46 mouse cellular contexts compared by ENCODE assay signal in the genomic region with DNA sequence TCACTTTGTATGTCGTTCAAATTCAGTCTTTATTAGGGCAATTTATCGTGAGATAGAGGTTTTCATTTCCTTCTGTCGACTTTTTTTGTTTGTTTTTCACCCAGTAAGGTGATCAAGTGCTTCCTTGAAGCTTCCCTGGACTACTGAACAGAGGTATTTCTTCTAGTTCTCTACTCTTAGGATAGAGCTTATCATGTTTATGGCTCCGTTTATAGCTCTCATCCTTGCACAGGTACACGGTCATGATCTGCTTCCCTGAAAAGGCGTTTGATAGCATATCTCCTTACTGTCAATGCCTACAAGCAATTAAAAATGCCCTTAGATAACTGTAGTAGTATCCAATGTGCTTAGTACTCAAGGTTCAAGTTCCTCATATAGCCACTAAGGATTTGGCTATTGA. TPM values are rescaled to one million over a fixed set of nuclear protein-coding genes. Genes with fewer than 3 reads are reported as not detected.
"Had no signal": no experiment of that assay in that cellular context is flagged by ENCODE, and none has a peak within 500 bp of the region (broad histone marks: within the 10 kb centered on the region; RNA-seq: fewer than 3 reads in every experiment).

No protein-coding gene starts in this region.

- H3K27ac ChIP-seq: limb, embryonic 10.5 days; limb, embryonic 12.5 days; limb, embryonic 13.5 days; limb, embryonic 15.5 days; liver, embryonic 12.5 days; liver, embryonic 13.5 days; liver, embryonic 14.5 days; liver, embryonic 15.5 days; lung, embryonic 15.5 days; macrophage; midbrain, embryonic 10.5 days; midbrain, embryonic 12.5 days; midbrain, embryonic 13.5 days; midbrain, embryonic 15.5 days had no signal

- H3K4me2 ChIP-seq: limb, embryonic 12.5 days; limb, embryonic 13.5 days; limb, embryonic 15.5 days; liver, embryonic 11.5 days; liver, embryonic 12.5 days; liver, embryonic 13.5 days; liver, embryonic 15.5 days; lung, embryonic 14.5 days; lung, embryonic 15.5 days; midbrain, embryonic 11.5 days; midbrain, embryonic 12.5 days; midbrain, embryonic 13.5 days; midbrain, embryonic 15.5 days had no signal

- H3K4me3 ChIP-seq: limb, embryonic 10.5 days; limb, embryonic 12.5 days; limb, embryonic 13.5 days; limb, embryonic 15.5 days; liver, embryonic 12.5 days; liver, embryonic 13.5 days; liver, embryonic 15.5 days; lung, embryonic 15.5 days; megakaryocyte, embryonic 14.5 days; midbrain, embryonic 10.5 days; midbrain, embryonic 12.5 days; midbrain, embryonic 13.5 days; midbrain, embryonic 15.5 days; myocyte had no signal

- DNase-seq: left cerebral cortex, postnatal 4 days; liver; liver, embryonic 13.5 days; liver, postnatal 0 days; lung, adult 18-20 months; lung, adult 2 months; lung, embryonic 14.5 days; lung, postnatal 10 days; lung, postnatal 14 days; lung, postnatal 36 days; lung, postnatal 4 days; midbrain, embryonic 14.5 days had no signal

- H3K9ac ChIP-seq: limb, embryonic 12.5 days; limb, embryonic 13.5 days; limb, embryonic 15.5 days; liver, embryonic 12.5 days; liver, embryonic 13.5 days; liver, embryonic 14.5 days; liver, embryonic 15.5 days; liver, postnatal 0 days; lung, embryonic 14.5 days; lung, embryonic 15.5 days; midbrain, embryonic 12.5 days; midbrain, embryonic 13.5 days; midbrain, embryonic 15.5 days had no signal

- H3K36me3 ChIP-seq: limb, embryonic 10.5 days; limb, embryonic 12.5 days; limb, embryonic 13.5 days; limb, embryonic 15.5 days; liver, embryonic 12.5 days; liver, embryonic 13.5 days; liver, embryonic 15.5 days; lung, embryonic 15.5 days; midbrain, embryonic 10.5 days; midbrain, embryonic 12.5 days; midbrain, embryonic 13.5 days; midbrain, embryonic 15.5 days had no signal

- ATAC-seq: liver, embryonic 12.5 days; liver, postnatal 0 days; lung, postnatal 0 days; midbrain, embryonic 13.5 days; midbrain, embryonic 15.5 days; midbrain, embryonic 16.5 days had no signal

- H3K4me1 ChIP-seq: limb, embryonic 10.5 days; limb, embryonic 12.5 days; limb, embryonic 13.5 days; limb, embryonic 15.5 days; liver, embryonic 12.5 days; liver, embryonic 13.5 days; liver, embryonic 15.5 days; lung, embryonic 15.5 days; megakaryocyte, embryonic 14.5 days; midbrain, embryonic 10.5 days; midbrain, embryonic 12.5 days; midbrain, embryonic 13.5 days; midbrain, embryonic 15.5 days had no signal

- H3K9me3 ChIP-seq: limb, embryonic 10.5 days; limb, embryonic 12.5 days; limb, embryonic 13.5 days; limb, embryonic 15.5 days; liver, embryonic 12.5 days; liver, embryonic 13.5 days; liver, embryonic 15.5 days; lung, embryonic 15.5 days; megakaryocyte, embryonic 14.5 days; midbrain, embryonic 10.5 days; midbrain, embryonic 12.5 days; midbrain, embryonic 13.5 days; midbrain, embryonic 15.5 days had no signal

- H3K27me3 ChIP-seq: limb, embryonic 12.5 days; limb, embryonic 13.5 days; limb, embryonic 15.5 days; liver, embryonic 12.5 days; liver, embryonic 13.5 days; liver, embryonic 15.5 days; lung, embryonic 15.5 days; megakaryocyte, embryonic 14.5 days; midbrain, embryonic 12.5 days; midbrain, embryonic 13.5 days; midbrain, embryonic 15.5 days had no signal

RNA-seq across cellular contexts. Expression of a gene that starts 56.9 kb away (rescaled TPM):
- total RNA-seq: left cerebral cortex, adult 8-10 months; left cerebral cortex, postnatal 10 days; left cerebral cortex, postnatal 14 days; left cerebral cortex, postnatal 25 days; left cerebral cortex, postnatal 36 days; left cerebral cortex, postnatal 4 days; liver, adult 2 months; megakaryocyte progenitor cell, adult 5-6 weeks; megakaryocyte, adult 5-6 weeks; megakaryocyte-erythroid progenitor cell, adult 5-6 weeks; midbrain, postnatal 0 days; monocyte, adult 5-6 weeks had no signal
- polyA plus RNA-seq: limb, embryonic 10.5 days; limb, embryonic 11.5 days; limb, embryonic 12.5 days; limb, embryonic 13.5 days; limb, embryonic 14.5 days; limb, embryonic 15.5 days; liver, adult 2 months; liver, embryonic 11.5 days; liver, embryonic 12.5 days; liver, embryonic 13.5 days; liver, embryonic 14.5 days; liver, embryonic 15.5 days; liver, embryonic 16.5 days; liver, postnatal 0 days; lung, adult 2 months; lung, embryonic 14.5 days; lung, embryonic 15.5 days; lung, embryonic 16.5 days; macrophage; midbrain, embryonic 10.5 days; midbrain, embryonic 11.5 days; midbrain, embryonic 12.5 days; midbrain, embryonic 13.5 days; midbrain, embryonic 14.5 days; midbrain, embryonic 15.5 days; midbrain, embryonic 16.5 days; midbrain, postnatal 0 days; myocyte had no signal
